Mouse (Mus musculus) neural tube, embryonic 15.5 days (tissue): ENCODE results near the gene Gm45261. TPM values are rescaled to one million over a fixed set of nuclear protein-coding genes. Genes with fewer than 3 reads are reported as not detected.
A peak's percentile ranks its signal among the peaks of the same experiment; 100 is the strongest.

Experiments used
- ATAC-seq: fragments of 200-750 bp; cut with Nextera tagmentation; 2 replicates; pipeline ENCODE4 v1.8.0; 2017; ENCODE audit warnings: mild to moderate bottlenecking, moderate TSS enrichment, moderate library complexity; ENCODE audit not compliant: low FRiP score
- H3K27ac ChIP-seq: fragments of 300-500 bp; sonication (generic); replicated peaks from 2 replicates; pipeline ENCODE4 v1.5.1; 2015; ENCODE audit warnings: mild to moderate bottlenecking, inconsistent platforms
- H3K27me3 ChIP-seq: fragments of 300-500 bp; sonication (generic); replicated peaks from 2 replicates; pipeline ENCODE4 v1.6.1; 2015; ENCODE audit warnings: inconsistent platforms
- H3K36me3 ChIP-seq: fragments of 300-500 bp; sonication (generic); 2 replicates; pipeline ENCODE4 v1.6.1; 2015; ENCODE audit warnings: inconsistent platforms
- H3K4me1 ChIP-seq: fragments of 300-500 bp; sonication (generic); 2 replicates; pipeline ENCODE4 v1.6.1; 2015; ENCODE audit warnings: inconsistent platforms
- H3K4me2 ChIP-seq: fragments of 300-500 bp; sonication (generic); 2 replicates; pipeline ENCODE4 v1.6.1; 2015; ENCODE audit warnings: inconsistent platforms, mild to moderate bottlenecking, moderate library complexity
- H3K4me3 ChIP-seq: fragments of 300-500 bp; sonication (generic); replicated peaks from 2 replicates; pipeline ENCODE4 v1.5.1; 2015; ENCODE audit warnings: mild to moderate bottlenecking, inconsistent platforms
- H3K9ac ChIP-seq: fragments of 300-500 bp; sonication (generic); replicated peaks from 2 replicates; pipeline ENCODE4 v1.6.1; 2015; ENCODE audit warnings: mild to moderate bottlenecking, inconsistent platforms
- H3K9me3 ChIP-seq: fragments of 300-500 bp; sonication (generic); replicated peaks from 2 replicates; pipeline ENCODE4 v1.6.1; 2016; ENCODE audit warnings: inconsistent platforms
- WGBS: fragments of 180-500 bp; shearing (Covaris S2); methylation state at CpG from one replicate; pipeline ENCODE4 v1.1.7; 2015; ENCODE audit warnings: mixed read lengths; 5-methylcytosine and 5-hydroxymethylcytosine counted together
- polyA plus RNA-seq: library from polyadenylated mRNA; unstranded; fragments of >200 nt; fragmentation: Nextera tagmentation; extraction: Ambion mirVana; gene quantifications from 2 replicates; pipeline ENCODE4 v1.2.1, GENCODE M21; 2015

The Gm45261 gene
- polyA plus RNA-seq, 1 experiment from 2014 or later: not detected

- no peak overlapping the region for H3K4me2 ChIP-seq
- ATAC-seq: no peak
- H3K36me3 ChIP-seq: no peaks in the 10 kb centered on the region
- H3K9me3 ChIP-seq: no peaks in the 10 kb centered on the region
- H3K27ac ChIP-seq: no peak overlapping the region
- no peak overlapping the region for H3K4me3 ChIP-seq
- H3K9ac ChIP-seq: no peak overlapping the region
- WGBS: 29% methylated on average over 6 of the region's 6 CpGs
- H3K27me3 ChIP-seq: no peaks in the 10 kb centered on the region
- peaks cover 4% of the 10 kb centered on the region; the same call in 1 of the 2 replicates for H3K4me1 ChIP-seq
These were observed 51.7 kb downstream of the Gm45261 start for GRCm38 (mm10) chr1:80409467-80410105.

GRCm38 (mm10) chr1:80408586-80408985, 52.7 kb downstream of the Gm45261 start:
- H3K27me3 ChIP-seq: no peaks in the 10 kb centered on the region
- 1% methylated on average over 3 of the region's 3 CpGs for WGBS
- no peak overlapping the region for H3K4me2 ChIP-seq
- ATAC-seq: peak; percentile 53
- H3K36me3 ChIP-seq: no peaks in the 10 kb centered on the region
- no peaks in the 10 kb centered on the region for H3K9me3 ChIP-seq
- H3K27ac ChIP-seq: no peak overlapping the region
- no peak overlapping the region for H3K4me3 ChIP-seq
- H3K9ac ChIP-seq: no peak overlapping the region
- peaks cover 4% of the 10 kb centered on the region; the same call in 1 of the 2 replicates for H3K4me1 ChIP-seq

GRCm38 (mm10) chr1:80404196-80404595, 57.1 kb downstream of the Gm45261 start:
- WGBS: 83% methylated on average over 3 of the region's 3 CpGs
- H3K4me1 ChIP-seq: peaks cover 4% of the 10 kb centered on the region; the same call in 1 of the 2 replicates

DNA sequence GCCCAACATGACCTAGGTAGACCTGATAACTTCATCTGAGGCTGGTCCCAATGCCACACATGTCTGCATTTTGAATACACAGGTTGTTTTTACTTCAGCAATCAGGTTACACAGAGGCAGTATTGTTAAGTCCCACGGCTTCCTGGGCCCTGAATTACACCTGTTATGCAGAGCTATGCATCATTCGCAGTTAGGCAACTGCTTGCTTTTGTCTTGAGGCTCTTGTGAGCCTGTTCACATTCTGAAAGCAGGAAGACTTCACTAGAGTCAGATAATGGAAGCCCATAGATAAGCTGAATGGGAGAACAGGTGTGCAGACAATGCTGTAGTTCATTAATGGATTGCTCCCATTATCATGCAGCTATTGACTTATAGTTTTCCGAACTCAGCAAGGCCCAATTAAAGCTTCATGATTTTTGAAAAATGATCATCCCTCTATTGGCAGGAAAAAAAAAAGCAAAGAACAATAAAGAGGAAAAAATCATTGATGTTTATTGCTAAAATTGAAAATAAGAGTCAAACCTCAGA, 57.8 kb downstream of the Gm45261 start:
- H3K9me3 ChIP-seq: no peaks in the 10 kb centered on the region
- peaks cover under 1% of the 10 kb centered on the region; the same call in 1 of the 2 replicates for H3K4me1 ChIP-seq
- H3K27ac ChIP-seq: no peak overlapping the region
- no peak overlapping the region for H3K4me3 ChIP-seq
- 51% methylated on average over 3 of the region's 3 CpGs for WGBS
- H3K27me3 ChIP-seq: no peaks in the 10 kb centered on the region
- no peak overlapping the region for H3K4me2 ChIP-seq
- H3K9ac ChIP-seq: no peak overlapping the region
- no peak for ATAC-seq
- H3K36me3 ChIP-seq: no peaks in the 10 kb centered on the region

More at GRCm38 (mm10) chr1:80404196-80404595, 57.1 kb downstream of the Gm45261 start:
- Histone ChIP-seq H3K4me2 (no peak overlapping the region), H3K9ac (no peak overlapping the region), H3K36me3 (no peaks in the 10 kb centered on the region), H3K27ac (no peak overlapping the region), H3K27me3 (no peaks in the 10 kb centered on the region), H3K4me3 (no peak overlapping the region), H3K9me3 (no peaks in the 10 kb centered on the region)
- ATAC-seq: no peak

DNA sequence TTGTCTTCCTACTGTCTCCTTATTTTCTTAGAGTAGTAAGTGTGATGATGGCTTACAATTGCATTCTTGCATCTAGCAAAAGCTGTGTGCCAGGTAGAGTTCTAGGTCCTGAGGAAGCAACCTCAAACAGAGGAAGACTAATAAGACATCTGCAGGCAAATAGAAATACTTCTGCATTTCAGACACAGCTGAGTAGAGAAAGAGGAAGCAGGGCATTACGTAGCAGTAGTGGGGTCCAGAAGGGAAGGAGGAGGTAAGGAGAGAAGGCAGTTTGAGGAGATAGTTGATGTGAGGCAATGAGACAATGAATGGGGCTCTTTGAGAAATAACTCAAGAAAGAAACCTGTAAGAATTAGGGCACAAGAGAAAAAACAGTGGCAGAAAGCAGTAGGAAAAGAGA, 59.3 kb downstream of the Gm45261 start:
- no peak overlapping the region for H3K9ac ChIP-seq
- no peak overlapping the region for H3K4me3 ChIP-seq
- no peak for ATAC-seq
- no peaks in the 10 kb centered on the region for H3K9me3 ChIP-seq
- no peak overlapping the region for H3K27ac ChIP-seq
- H3K36me3 ChIP-seq: no peaks in the 10 kb centered on the region
- no peaks in the 10 kb centered on the region for H3K4me1 ChIP-seq
- 96% methylated on average over 1 of the region's 1 CpGs for WGBS
- H3K4me2 ChIP-seq: no peak overlapping the region
- H3K27me3 ChIP-seq: no peaks in the 10 kb centered on the region

Other genes with a start within 250 kb of the Gm45261 start
- gene Fam124b, start 243.0 kb downstream of the Gm45261 start, polyA plus RNA-seq: 0.69 and 1.0 TPM in 2 replicates
- 27.8 and 31.6 TPM in 2 replicates for gene Cul3, start 121.0 kb downstream of the Gm45261 start, polyA plus RNA-seq